Mouse (Mus musculus): ENCODE results near the gene P2ry10.

- TF ChIP-seq POLR2A (IDR thresholded peaks at IDR 0.05; ENCODE audit: insufficient read length, low read depth) = no peak
- no peak for TF ChIP-seq E2F4 (IDR thresholded peaks at IDR 0.05; ENCODE audit: insufficient read depth)
- no peak for TF ChIP-seq POLR2AphosphoS2 (IDR thresholded peaks at IDR 0.05; ENCODE audit: insufficient read length, low read depth)
- TF ChIP-seq MAX (IDR thresholded peaks at IDR 0.05; ENCODE audit: low read depth) = no peak
Observed at GRCm38 (mm10) chrX:107042367-107042766, 45.9 kb upstream of the P2ry10 start.

Measured in myocyte (in vitro differentiated cells).